Mouse (Mus musculus): ENCODE results near the gene Tars2.

DNA sequence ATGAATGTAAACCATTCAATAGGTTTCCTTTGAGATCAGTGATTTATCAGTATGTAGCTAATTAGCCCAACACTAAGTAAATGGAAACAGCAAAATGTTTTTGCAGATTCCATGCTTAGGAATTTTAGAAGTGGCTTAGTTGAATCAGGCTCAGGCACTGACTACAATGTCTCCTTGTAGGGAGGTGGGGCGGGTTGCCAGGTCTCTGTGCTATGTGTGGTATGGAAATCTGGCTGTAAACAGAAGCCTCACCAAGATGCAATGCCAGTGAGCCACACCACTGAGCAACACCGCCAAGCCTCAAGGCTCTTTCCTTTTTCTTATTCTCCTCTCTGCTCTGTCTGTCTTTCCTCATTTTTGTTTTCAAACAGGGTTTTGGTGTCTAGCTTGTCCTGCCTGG lies 31.1 kb downstream of the Tars2 start:
- TF ChIP-seq MAX (IDR thresholded peaks at IDR 0.05; ENCODE audit: low read depth) (no peak), MYOG (IDR thresholded peaks at IDR 0.05; ENCODE audit: control insufficient read depth in 1 of 3, insufficient read depth in 1 of 3, insufficient read length in 2 of 3, low read depth in 2 of 3) (no peak), CEBPB (IDR thresholded peaks at IDR 0.05; ENCODE audit: insufficient read depth, poor library complexity, severe bottlenecking) (no peak), POLR2A (IDR thresholded peaks at IDR 0.05; ENCODE audit: insufficient read length, low read depth) (no peak), E2F4 (IDR thresholded peaks at IDR 0.05; ENCODE audit: insufficient read depth) (no peak), REST (IDR thresholded peaks at IDR 0.05; ENCODE audit: insufficient read depth, insufficient read length) (no peak), MYOD1 (IDR thresholded peaks at IDR 0.05; ENCODE audit: control insufficient read depth in 1 of 3, insufficient read length in 2 of 3, low read depth in 2 of 3) (no peak), TCF3 (IDR thresholded peaks at IDR 0.05; ENCODE audit: insufficient read length, low read depth) (no peak)
